Mouse (Mus musculus): ENCODE measurements around the gene Itpr2. TPM values are rescaled to one million over a fixed set of nuclear protein-coding genes. Genes with fewer than 3 reads are reported as not detected.

The Itpr2 gene
- polyA plus RNA-seq, 1 experiment from 2014 or later = 5.3 TPM

DNA sequence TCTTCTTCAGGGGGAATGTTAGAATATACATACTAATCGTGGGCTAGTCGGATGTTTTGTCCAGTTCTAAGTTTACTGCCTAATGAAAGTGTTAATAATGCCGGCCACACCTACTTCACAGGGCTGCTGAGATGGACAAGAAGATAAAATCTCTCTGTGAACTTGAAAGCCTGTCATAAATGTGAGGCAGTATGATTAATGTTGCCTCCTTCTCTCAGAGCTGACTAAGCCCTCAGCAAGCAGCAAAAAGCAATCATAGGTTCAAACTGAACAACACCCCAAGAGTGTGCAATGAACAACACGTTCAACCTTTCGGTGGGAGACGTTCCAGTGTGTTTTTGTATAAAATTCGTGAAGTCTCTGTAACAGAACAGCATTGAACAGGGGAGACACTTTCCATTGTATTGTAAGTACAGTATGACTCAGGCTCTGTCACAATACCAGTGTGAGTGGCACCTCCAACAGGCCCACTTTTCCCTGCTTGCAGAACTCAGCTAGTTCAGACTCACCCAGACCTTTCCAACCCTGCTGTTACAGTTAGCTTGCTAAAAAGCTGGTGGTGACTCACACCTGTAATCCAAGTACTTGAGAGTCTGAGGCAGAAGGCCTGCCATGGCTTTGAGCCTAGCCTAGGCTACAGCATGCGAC, 69.7 kb downstream of the Itpr2 start:
- no peak overlapping the region for H3K9ac ChIP-seq (ENCODE audit: low read depth, low read length)
- ATAC-seq (replicated peaks; ENCODE audit: low FRiP score) (no peak), DNase-seq (ENCODE audit: low spot score) (no peak)
- H3K27ac ChIP-seq (ENCODE audit: low read depth, low read length) = no peak overlapping the region
- WGBS = 74% methylated on average over 8 of the region's 8 CpGs
- H3K9me3 ChIP-seq (ENCODE audit: control insufficient read depth, low read length) = no peaks in the 10 kb centered on the region
- H3K4me3 ChIP-seq (ENCODE audit: low read depth, low read length) = no peak overlapping the region
- no peaks in the 10 kb centered on the region for H3K4me1 ChIP-seq (replicated peaks; ENCODE audit: control insufficient read depth, insufficient read depth, low read length)
- H3K27me3 ChIP-seq (replicated peaks; ENCODE audit: control insufficient read depth, insufficient read depth, low read length) = no peaks in the 10 kb centered on the region
- no peak overlapping the region for H3K4me2 ChIP-seq
- no peaks in the 10 kb centered on the region for H3K36me3 ChIP-seq (ENCODE audit: control insufficient read depth, insufficient read depth, low read length)

DNA sequence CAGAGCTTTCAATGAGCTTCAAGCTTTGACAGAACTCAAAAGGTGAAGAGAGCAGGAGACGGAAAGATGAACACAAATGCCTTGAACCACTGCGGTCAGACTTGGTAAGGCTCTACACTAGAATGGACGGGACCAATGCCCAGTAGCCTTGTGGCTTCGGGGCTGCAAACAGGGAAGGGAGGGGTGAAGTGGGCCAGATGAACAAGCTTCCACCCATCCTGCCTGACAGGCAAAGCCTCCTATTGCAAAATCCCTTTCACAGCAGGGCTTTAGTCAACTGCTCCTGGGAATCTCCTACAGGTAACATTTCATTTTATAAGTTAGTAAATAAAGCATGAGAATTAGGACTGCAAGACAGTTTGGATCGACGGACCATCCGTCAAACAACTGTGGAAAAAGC, 70.2 kb downstream of the Itpr2 start:
- Histone ChIP-seq H3K9me3 (ENCODE audit: control insufficient read depth, low read length) (no peaks in the 10 kb centered on the region), H3K4me1 (replicated peaks; ENCODE audit: control insufficient read depth, insufficient read depth, low read length) (no peaks in the 10 kb centered on the region), H3K9ac (ENCODE audit: low read depth, low read length) (no peak overlapping the region), H3K27ac (ENCODE audit: low read depth, low read length) (no peak overlapping the region), H3K36me3 (ENCODE audit: control insufficient read depth, insufficient read depth, low read length) (no peaks in the 10 kb centered on the region), H3K4me3 (ENCODE audit: low read depth, low read length) (no peak overlapping the region), H3K27me3 (replicated peaks; ENCODE audit: control insufficient read depth, insufficient read depth, low read length) (no peaks in the 10 kb centered on the region), H3K4me2 (no peak overlapping the region)
- WGBS = 87% methylated on average over 7 of the region's 7 CpGs
- ATAC-seq (replicated peaks; ENCODE audit: low FRiP score) (no peak), DNase-seq (ENCODE audit: low spot score) (no peak)

DNA sequence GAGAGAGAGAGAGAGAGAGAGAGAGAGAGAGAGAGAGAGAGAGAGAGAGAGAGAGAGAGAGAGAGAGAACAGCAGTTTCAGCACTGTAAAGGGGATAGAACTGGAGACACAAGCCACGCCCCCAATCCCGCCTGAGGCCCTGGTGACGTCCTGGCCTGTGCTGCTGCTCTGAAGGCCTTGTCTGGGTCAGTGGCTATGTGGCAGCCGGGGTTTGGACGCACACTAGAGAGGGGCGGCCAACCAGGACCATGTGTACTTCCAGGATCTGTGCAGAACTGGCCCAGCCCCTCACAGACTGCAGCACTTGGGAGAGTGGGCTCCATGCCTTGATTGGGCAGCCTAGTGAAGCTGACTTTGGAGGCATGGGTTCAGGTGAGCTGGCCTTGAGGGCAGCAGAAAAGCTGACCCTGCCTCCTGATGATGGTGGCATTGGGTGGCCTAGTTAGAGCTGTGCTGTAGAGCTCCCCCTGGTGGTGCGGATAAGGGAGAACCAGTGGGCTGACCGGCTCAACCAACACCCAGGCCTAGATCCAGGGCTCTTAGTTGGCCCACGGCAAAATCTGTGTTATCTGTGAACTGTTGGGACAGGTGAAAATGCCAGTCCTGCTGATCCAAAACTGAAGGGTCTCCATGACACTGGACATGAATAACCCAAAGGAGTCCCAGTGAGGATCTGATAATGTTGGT, 72.2 kb downstream of the Itpr2 start:
- no peak overlapping the region for H3K4me2 ChIP-seq
- ATAC-seq (replicated peaks; ENCODE audit: low FRiP score) = peak; percentile 54
- no peak overlapping the region for H3K27ac ChIP-seq (ENCODE audit: low read depth, low read length)
- H3K27me3 ChIP-seq (replicated peaks; ENCODE audit: control insufficient read depth, insufficient read depth, low read length) = no peaks in the 10 kb centered on the region
- no peak overlapping the region for H3K9ac ChIP-seq (ENCODE audit: low read depth, low read length)
- DNase-seq (ENCODE audit: low spot score) = no peak
- no peaks in the 10 kb centered on the region for H3K4me1 ChIP-seq (replicated peaks; ENCODE audit: control insufficient read depth, insufficient read depth, low read length)
- 47% methylated on average over 9 of the region's 9 CpGs for WGBS
- no peaks in the 10 kb centered on the region for H3K36me3 ChIP-seq (ENCODE audit: control insufficient read depth, insufficient read depth, low read length)
- H3K9me3 ChIP-seq (ENCODE audit: control insufficient read depth, low read length) = no peaks in the 10 kb centered on the region
- no peak overlapping the region for H3K4me3 ChIP-seq (ENCODE audit: low read depth, low read length)

DNA sequence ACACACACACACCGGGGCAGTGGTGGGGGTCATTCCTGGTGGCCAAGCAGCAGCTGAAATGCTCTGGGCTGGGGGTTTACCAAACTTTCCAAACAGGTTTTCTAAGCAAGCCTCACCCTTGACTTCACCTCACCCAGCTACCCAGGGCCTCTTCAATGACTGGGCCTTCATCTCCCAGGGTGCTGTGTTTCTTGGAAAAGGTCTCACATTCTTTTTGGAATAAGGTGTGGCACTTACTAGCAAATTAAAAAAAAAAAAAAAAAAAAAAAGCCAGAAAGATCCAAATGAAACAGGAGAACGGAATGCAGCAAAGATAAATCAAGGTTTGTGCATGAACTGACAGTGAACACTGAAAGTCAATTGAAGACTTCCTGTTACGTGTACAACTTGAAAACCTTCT, 77.2 kb downstream of the Itpr2 start:
- Histone ChIP-seq H3K27ac (ENCODE audit: low read depth, low read length) (no peak overlapping the region), H3K9ac (ENCODE audit: low read depth, low read length) (no peak overlapping the region), H3K9me3 (ENCODE audit: control insufficient read depth, low read length) (no peaks in the 10 kb centered on the region), H3K27me3 (replicated peaks; ENCODE audit: control insufficient read depth, insufficient read depth, low read length) (no peaks in the 10 kb centered on the region; the same call in 1 of the 2 replicates), H3K36me3 (ENCODE audit: control insufficient read depth, insufficient read depth, low read length) (no peaks in the 10 kb centered on the region), H3K4me1 (replicated peaks; ENCODE audit: control insufficient read depth, insufficient read depth, low read length) (no peaks in the 10 kb centered on the region; the same call in 1 of the 2 replicates), H3K4me2 (no peak overlapping the region), H3K4me3 (ENCODE audit: low read depth, low read length) (no peak overlapping the region)
- WGBS = 72% methylated on average over 3 of the region's 3 CpGs
- ATAC-seq (replicated peaks; ENCODE audit: low FRiP score) = no peak
- DNase-seq (ENCODE audit: low spot score) = no peak

DNA sequence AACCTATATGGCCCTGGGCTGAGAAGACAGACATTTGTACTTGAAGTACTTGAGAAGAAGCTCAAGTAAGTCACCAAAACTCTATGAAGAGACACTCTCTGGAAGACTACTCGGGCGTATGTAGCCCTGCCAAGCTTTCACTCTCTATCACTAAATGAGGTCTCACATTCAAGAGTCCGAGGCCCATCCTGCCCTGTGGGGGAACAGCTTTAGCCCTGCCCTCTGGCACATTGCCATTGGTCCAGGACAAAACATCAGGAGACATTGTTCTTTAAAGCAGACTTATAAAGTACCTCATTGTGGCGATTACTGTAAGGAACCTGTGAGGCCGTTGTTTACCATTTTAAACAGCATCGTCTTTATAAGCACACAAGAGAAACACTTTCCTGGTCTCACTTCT, 77.7 kb downstream of the Itpr2 start:
- Histone ChIP-seq H3K9ac (ENCODE audit: low read depth, low read length) (no peak overlapping the region), H3K27me3 (replicated peaks; ENCODE audit: control insufficient read depth, insufficient read depth, low read length) (no peaks in the 10 kb centered on the region; the same call in 1 of the 2 replicates), H3K4me2 (no peak overlapping the region), H3K36me3 (ENCODE audit: control insufficient read depth, insufficient read depth, low read length) (no peaks in the 10 kb centered on the region), H3K27ac (ENCODE audit: low read depth, low read length) (no peak overlapping the region), H3K4me3 (ENCODE audit: low read depth, low read length) (no peak overlapping the region), H3K4me1 (replicated peaks; ENCODE audit: control insufficient read depth, insufficient read depth, low read length) (no peaks in the 10 kb centered on the region; the same call in 1 of the 2 replicates), H3K9me3 (ENCODE audit: control insufficient read depth, low read length) (no peaks in the 10 kb centered on the region)
- ATAC-seq (replicated peaks; ENCODE audit: low FRiP score) (no peak), DNase-seq (ENCODE audit: low spot score) (no peak)
- WGBS = 88% methylated on average over 6 of the region's 6 CpGs

DNA sequence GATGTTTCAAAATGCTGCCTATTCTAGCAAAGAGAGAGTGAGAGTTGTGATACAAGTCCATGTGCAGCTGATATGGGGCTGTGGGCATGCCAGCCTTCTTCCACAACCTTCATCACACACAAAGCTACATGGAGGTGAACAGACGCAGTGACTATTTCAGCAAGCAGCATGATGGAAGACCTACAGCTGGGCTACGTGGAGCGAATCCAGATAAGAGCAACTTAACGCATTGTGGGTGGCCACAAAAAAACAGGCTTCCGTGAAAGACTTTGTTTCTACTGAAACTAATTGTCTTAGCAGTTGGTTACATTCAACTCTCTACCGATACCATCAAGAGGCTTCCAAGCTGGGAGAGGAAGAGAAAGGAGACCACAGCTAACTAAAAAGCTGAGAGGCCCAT, 81.3 kb downstream of the Itpr2 start:
- no peak overlapping the region for H3K27ac ChIP-seq (ENCODE audit: low read depth, low read length)
- H3K27me3 ChIP-seq (replicated peaks; ENCODE audit: control insufficient read depth, insufficient read depth, low read length) = no peaks in the 10 kb centered on the region; the same call in 1 of the 2 replicates
- H3K4me1 ChIP-seq (replicated peaks; ENCODE audit: control insufficient read depth, insufficient read depth, low read length) = no peaks in the 10 kb centered on the region; the same call in 1 of the 2 replicates
- WGBS = 36% methylated on average over 6 of the region's 6 CpGs
- no peak overlapping the region for H3K4me3 ChIP-seq (ENCODE audit: low read depth, low read length)
- no peak overlapping the region for H3K4me2 ChIP-seq
- no peaks in the 10 kb centered on the region for H3K36me3 ChIP-seq (ENCODE audit: control insufficient read depth, insufficient read depth, low read length)
- no peak for ATAC-seq (replicated peaks; ENCODE audit: low FRiP score)
- no peak for DNase-seq (ENCODE audit: low spot score)
- H3K9me3 ChIP-seq (ENCODE audit: control insufficient read depth, low read length) = no peaks in the 10 kb centered on the region
- H3K9ac ChIP-seq (ENCODE audit: low read depth, low read length) = no peak overlapping the region

DNA sequence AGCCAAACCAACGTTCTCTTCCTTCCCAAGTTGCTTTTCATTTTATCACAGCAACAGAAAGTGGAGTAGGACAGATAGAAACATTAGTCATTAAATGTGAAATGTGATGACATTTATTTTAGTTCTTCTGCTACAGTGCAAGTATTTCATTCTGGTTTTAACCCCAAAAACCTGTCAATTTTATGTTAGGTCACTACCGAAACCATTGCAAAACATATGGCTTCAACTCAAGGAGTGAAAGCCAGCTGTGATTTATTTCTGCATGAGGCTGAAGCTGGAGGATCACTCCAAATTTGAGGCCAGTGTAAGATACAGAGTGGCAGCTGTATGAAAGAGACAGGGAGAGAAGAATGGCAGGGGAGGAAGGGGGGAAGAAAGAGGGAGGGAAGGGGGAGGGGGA, 85.6 kb downstream of the Itpr2 start:
- no peak overlapping the region for H3K9ac ChIP-seq (ENCODE audit: low read depth, low read length)
- no peak overlapping the region for H3K4me2 ChIP-seq

DNA sequence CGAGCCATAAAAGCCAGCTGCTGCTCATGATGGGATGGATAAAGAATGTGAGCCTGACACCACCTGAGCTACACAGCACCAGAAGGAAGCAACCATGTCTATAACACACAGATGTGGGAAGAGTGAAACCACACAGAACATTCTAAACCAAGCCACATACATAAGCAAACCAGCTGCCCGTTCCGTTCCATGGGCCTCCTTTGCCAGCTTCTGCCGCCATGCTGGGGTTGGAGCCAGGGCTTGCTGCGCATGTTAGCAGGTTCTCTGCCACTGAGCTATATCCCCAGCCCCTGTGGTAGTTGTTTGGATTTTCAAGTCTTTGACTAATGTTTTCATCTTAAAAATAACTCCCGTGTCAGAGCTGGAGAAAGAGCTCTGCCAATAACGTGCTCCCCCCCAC, 87.9 kb downstream of the Itpr2 start:
- no peak overlapping the region; the same call in 1 of the 2 replicates for H3K27ac ChIP-seq (ENCODE audit: low read depth, low read length)
- 73% methylated on average over 7 of the region's 7 CpGs for WGBS

More for the DNA sequence above, 85.6 kb downstream of the Itpr2 start:
- Histone ChIP-seq H3K4me1 (replicated peaks; ENCODE audit: control insufficient read depth, insufficient read depth, low read length) (no peaks in the 10 kb centered on the region; the same call in 1 of the 2 replicates), H3K27ac (ENCODE audit: low read depth, low read length) (no peak overlapping the region), H3K27me3 (replicated peaks; ENCODE audit: control insufficient read depth, insufficient read depth, low read length) (no peaks in the 10 kb centered on the region; the same call in 1 of the 2 replicates), H3K4me3 (ENCODE audit: low read depth, low read length) (no peak overlapping the region), H3K9me3 (ENCODE audit: control insufficient read depth, low read length) (no peaks in the 10 kb centered on the region), H3K36me3 (ENCODE audit: control insufficient read depth, insufficient read depth, low read length) (no peaks in the 10 kb centered on the region)
- DNase-seq (ENCODE audit: low spot score) (no peak), ATAC-seq (replicated peaks; ENCODE audit: low FRiP score) (no peak)
- WGBS = 80% methylated on average over 2 of the region's 2 CpGs

More for the DNA sequence above, 87.9 kb downstream of the Itpr2 start:
- ATAC-seq (replicated peaks; ENCODE audit: low FRiP score) (no peak), DNase-seq (ENCODE audit: low spot score) (no peak)
- H3K36me3 ChIP-seq (ENCODE audit: control insufficient read depth, insufficient read depth, low read length) = no peaks in the 10 kb centered on the region
- no peaks in the 10 kb centered on the region for H3K27me3 ChIP-seq (replicated peaks; ENCODE audit: control insufficient read depth, insufficient read depth, low read length)
- H3K4me3 ChIP-seq (ENCODE audit: low read depth, low read length) = no peak overlapping the region
- H3K4me2 ChIP-seq = no peak overlapping the region
- no peak overlapping the region for H3K9ac ChIP-seq (ENCODE audit: low read depth, low read length)
- no peaks in the 10 kb centered on the region for H3K9me3 ChIP-seq (ENCODE audit: control insufficient read depth, low read length)
- 0 out of 2 replicates have a peak, but pooled peaks cover 2% of the 10 kb centered on the region for H3K4me1 ChIP-seq (replicated peaks; ENCODE audit: control insufficient read depth, insufficient read depth, low read length)
